22 mouse cellular contexts compared by ENCODE assay signal in the genomic region with DNA sequence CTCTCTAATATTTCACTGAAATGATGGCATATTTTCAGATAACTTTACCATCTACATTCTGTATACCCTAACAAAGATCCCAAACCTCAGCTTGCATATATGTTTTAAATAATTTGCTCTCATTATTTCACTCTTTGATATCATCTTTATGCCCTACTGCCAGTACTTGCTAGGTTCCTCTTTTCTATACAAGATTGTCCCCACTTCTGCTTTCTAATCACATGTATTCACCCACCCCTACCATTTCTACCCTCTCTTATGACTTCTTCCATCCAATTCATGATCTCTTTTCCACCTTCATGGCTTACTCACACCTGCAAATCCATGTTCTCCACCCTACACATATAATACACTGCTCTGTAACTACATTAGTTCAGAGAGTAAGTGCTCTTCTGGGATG. TPM values are rescaled to one million over a fixed set of nuclear protein-coding genes. Genes with fewer than 3 reads are reported as not detected.
"Had no signal": no experiment of that assay in that cellular context is flagged by ENCODE, and none has a peak within 500 bp of the region (broad histone marks: within the 10 kb centered on the region; RNA-seq: fewer than 3 reads in every experiment).

No protein-coding gene starts in this region.

- H3K9ac ChIP-seq: kidney, embryonic 15.5 days; limb, embryonic 13.5 days; liver, embryonic 14.5 days; neural tube, embryonic 13.5 days had no signal

- H3K27me3 ChIP-seq: kidney, embryonic 15.5 days; limb, embryonic 13.5 days; neural tube, embryonic 13.5 days had no signal

- H3K4me2 ChIP-seq: kidney, embryonic 15.5 days; limb, embryonic 13.5 days; neural tube, embryonic 13.5 days had no signal

- H3K4me1 ChIP-seq: kidney, embryonic 15.5 days; limb, embryonic 13.5 days; midbrain, embryonic 10.5 days; neural tube, embryonic 13.5 days had no signal

- H3K36me3 ChIP-seq: kidney, embryonic 15.5 days; limb, embryonic 13.5 days; midbrain, embryonic 10.5 days; neural tube, embryonic 13.5 days had no signal

- H3K9me3 ChIP-seq: kidney, embryonic 15.5 days; limb, embryonic 13.5 days; midbrain, embryonic 10.5 days; neural tube, embryonic 13.5 days had no signal

- H3K27ac ChIP-seq: kidney, embryonic 15.5 days; limb, embryonic 13.5 days; liver, embryonic 14.5 days; midbrain, embryonic 10.5 days; neural tube, embryonic 13.5 days; stomach, postnatal 0 days had no signal

- H3K4me3 ChIP-seq: kidney, embryonic 15.5 days; limb, embryonic 13.5 days; midbrain, embryonic 10.5 days; neural tube, embryonic 13.5 days had no signal

- DNase-seq: kidney, adult 2 months; kidney, postnatal 14 days; left cerebral cortex, postnatal 4 days; lung, adult 18-20 months; midbrain, embryonic 14.5 days; right cerebral cortex, adult 18-20 months; right cerebral cortex, postnatal 25 days; spleen, adult 18-20 months; thymus, adult 18-20 months; thymus, postnatal 36 days had no signal

RNA-seq across cellular contexts. Expression of a gene that starts 4.9 kb away (rescaled TPM):
- total RNA-seq: layer of hippocampus, adult 8-10 months; layer of hippocampus, postnatal 14 days; left cerebral cortex, adult 18-20 months; left cerebral cortex, postnatal 10 days; left cerebral cortex, postnatal 4 days; liver, adult 2 months had no signal
- polyA plus RNA-seq: kidney, adult 2 months; kidney, embryonic 15.5 days; liver, adult 2 months; liver, embryonic 14.5 days; lung, embryonic 16.5 days; midbrain, embryonic 10.5 days; midbrain, embryonic 14.5 days; neural tube, embryonic 13.5 days had no signal

RNA-seq across cellular contexts. Expression of a gene that starts 35.1 kb away (rescaled TPM):
- polyA plus RNA-seq: midbrain, embryonic 10.5 days had no signal

RNA-seq across cellular contexts. Expression of a gene that starts 54.0 kb away (rescaled TPM):
- total RNA-seq: layer of hippocampus, adult 8-10 months; left cerebral cortex, adult 18-20 months; left cerebral cortex, postnatal 10 days; left cerebral cortex, postnatal 4 days had no signal
- polyA plus RNA-seq: kidney, embryonic 15.5 days; midbrain, embryonic 10.5 days; neural tube, embryonic 13.5 days had no signal
